Mouse (Mus musculus) G1E (cell line): ENCODE measurements around the gene Rbms1. TPM values are rescaled to one million over a fixed set of nuclear protein-coding genes. Genes with fewer than 3 reads are reported as not detected.

ENCODE experiments used
- ATAC-seq: 2 replicates; pipeline ENCODE4 v1.8.0; 2016; ENCODE audit warnings: mild to moderate bottlenecking; ENCODE audit not compliant: insufficient number of reproducible peaks, poor library complexity, low FRiP score, severe bottlenecking; ENCODE audit errors: extremely low read depth
- DNase-seq: peaks from one replicate; pipeline ENCODE4 v3.0.0; 2012; ENCODE audit warnings: low spot score
- H3K27me3 ChIP-seq: 2 replicates; pipeline ENCODE4 v1.6.1; 2012; ENCODE audit warnings: mild to moderate bottlenecking, low read length, inconsistent platforms; ENCODE audit not compliant: insufficient read depth
- H3K36me3 ChIP-seq: replicated peaks from 2 replicates; pipeline ENCODE3; 2012; ENCODE audit warnings: mild to moderate bottlenecking, inconsistent platforms
- H3K4me1 ChIP-seq: 2 replicates; pipeline ENCODE4 v1.6.1; 2012; ENCODE audit warnings: low read depth, low read length, inconsistent platforms, mixed read lengths; ENCODE audit not compliant: insufficient read depth
- H3K4me3 ChIP-seq: 2 replicates; pipeline ENCODE4 v1.5.1; 2012; ENCODE audit warnings: low read depth, mild to moderate bottlenecking, inconsistent platforms, low read length, moderate library complexity, mixed read lengths
- H3K9me3 ChIP-seq: replicated peaks from 2 replicates; pipeline ENCODE4 v1.6.1; 2012; ENCODE audit warnings: inconsistent platforms
- CTCF ChIP-seq: IDR thresholded peaks from 2 replicates; pipeline ENCODE4 v1.5.1; 2012; ENCODE audit warnings: low read depth, low read length, inconsistent platforms, mixed read lengths
- GATA1 ChIP-seq: IDR thresholded peaks from 2 replicates; pipeline ENCODE4 v1.6.1; 2012; ENCODE audit warnings: borderline replicate concordance, low read length, inconsistent platforms, mixed read lengths
- GATA2 ChIP-seq: IDR thresholded peaks from 2 replicates; pipeline ENCODE4 v1.6.1; 2012; ENCODE audit warnings: low read depth, low read length, inconsistent platforms, borderline replicate concordance
- POLR2AphosphoS5 ChIP-seq: IDR thresholded peaks from 2 replicates; pipeline ENCODE4 v1.6.1; 2012; ENCODE audit warnings: low read depth, low read length, inconsistent platforms; ENCODE audit not compliant: insufficient replicate concordance
- TAL1 ChIP-seq: conservative IDR thresholded peaks from 2 replicates; pipeline ENCODE4 v1.6.1; 2012; ENCODE audit warnings: low read depth, low read length, inconsistent platforms, mixed read lengths
- polyA plus RNA-seq: library from polyadenylated mRNA; stranded (reverse); fragments of >175 nt; gene quantifications from 2 replicates; pipeline ENCODE4 v1.2.3, GENCODE M21; 2012
- total RNA-seq, 2 experiments: library from RNA; stranded (forward) in 1 of 2; stranded (reverse) in 1 of 2; fragments of 200-1000 nt in 1 of 2; fragments of >200 nt in 1 of 2; fragmentation: Nextera tagmentation in 1 of 2; gene quantifications; 2 replicates each; pipeline ENCODE4 v1.2.3; 2014 to 2017

Gene Rbms1
- total and polyA plus RNA-seq, 3 experiments = 61.7 to 109 (median 99.6) TPM

GRCm38 (mm10) chr2:60911716-60912115 is 51.3 kb downstream of the Rbms1 start:
- peaks cover 8% of the 10 kb centered on the region; the same call in 1 of the 2 replicates for H3K27me3 ChIP-seq
- H3K9me3 ChIP-seq = no peaks in the 10 kb centered on the region
- ATAC-seq (no peak), DNase-seq (no peak)
- no peak overlapping the region for H3K4me3 ChIP-seq
- peaks cover 30% of the 10 kb centered on the region for H3K4me1 ChIP-seq
- H3K36me3 ChIP-seq = no peaks in the 10 kb centered on the region
- TF ChIP-seq GATA1 (no peak), TAL1 (no peak), GATA2 (no peak), CTCF (no peak), POLR2AphosphoS5 (no peak)

GRCm38 (mm10) chr2:60910820-60911219 is 52.2 kb downstream of the Rbms1 start:
- H3K4me1 ChIP-seq = peaks cover 31% of the 10 kb centered on the region
- ATAC-seq = no peak
- peaks cover 8% of the 10 kb centered on the region; the same call in 1 of the 2 replicates for H3K27me3 ChIP-seq
- no peak for TF ChIP-seq CTCF
- TF ChIP-seq TAL1 = no peak
- TF ChIP-seq POLR2AphosphoS5 = no peak
- no peak for TF ChIP-seq GATA1
- no peak for TF ChIP-seq GATA2
- H3K36me3 ChIP-seq = no peaks in the 10 kb centered on the region
- H3K4me3 ChIP-seq = no peak overlapping the region
- no peaks in the 10 kb centered on the region for H3K9me3 ChIP-seq
- DNase-seq = no peak

GRCm38 (mm10) chr2:60908551-60908950 is 54.4 kb downstream of the Rbms1 start:
- Histone ChIP-seq H3K27me3 (peaks cover 8% of the 10 kb centered on the region; the same call in 1 of the 2 replicates), H3K9me3 (no peaks in the 10 kb centered on the region), H3K4me1 (peaks cover 41% of the 10 kb centered on the region), H3K4me3 (no peak overlapping the region; the same call in 1 of the 2 replicates), H3K36me3 (no peaks in the 10 kb centered on the region)
- TF ChIP-seq CTCF (no peak), POLR2AphosphoS5 (no peak), GATA1 (no peak), GATA2 (no peak), TAL1 (no peak)
- DNase-seq (no peak), ATAC-seq (0 out of 2 replicates have a peak, but pooled peaks have one; percentile 30)

GRCm38 (mm10) chr2:60908116-60908515 is 54.9 kb downstream of the Rbms1 start:
- DNase-seq (no peak), ATAC-seq (peak; percentile 85)
- H3K4me3 ChIP-seq = peak overlapping the region; percentile 48; the same call in 1 of the 2 replicates
- peaks cover 8% of the 10 kb centered on the region; the same call in 1 of the 2 replicates for H3K27me3 ChIP-seq
- no peak for TF ChIP-seq GATA1
- no peak for TF ChIP-seq POLR2AphosphoS5
- TF ChIP-seq TAL1 = no peak
- TF ChIP-seq CTCF = no peak
- no peak for TF ChIP-seq GATA2
- peaks cover 41% of the 10 kb centered on the region for H3K4me1 ChIP-seq
- H3K9me3 ChIP-seq = no peaks in the 10 kb centered on the region
- H3K36me3 ChIP-seq = no peaks in the 10 kb centered on the region

- no peak for ATAC-seq
- no peaks in the 10 kb centered on the region for H3K9me3 ChIP-seq
- H3K4me1 ChIP-seq = peaks cover 35% of the 10 kb centered on the region
- no peak for DNase-seq
- no peaks in the 10 kb centered on the region for H3K36me3 ChIP-seq
- no peak overlapping the region for H3K4me3 ChIP-seq
- TF ChIP-seq CTCF (no peak), GATA2 (no peak), GATA1 (no peak), POLR2AphosphoS5 (no peak), TAL1 (no peak)
- no peaks in the 10 kb centered on the region; the same call in 1 of the 2 replicates for H3K27me3 ChIP-seq
Observed at GRCm38 (mm10) chr2:60905283-60905682, 57.7 kb downstream of the Rbms1 start.

GRCm38 (mm10) chr2:60904141-60904540 is 58.9 kb downstream of the Rbms1 start:
- H3K4me1 ChIP-seq = peaks cover 35% of the 10 kb centered on the region
- no peaks in the 10 kb centered on the region for H3K9me3 ChIP-seq
- H3K36me3 ChIP-seq = no peaks in the 10 kb centered on the region
- H3K4me3 ChIP-seq = no peak overlapping the region
- ATAC-seq (no peak), DNase-seq (no peak)
- H3K27me3 ChIP-seq = no peaks in the 10 kb centered on the region; the same call in 1 of the 2 replicates
- TF ChIP-seq GATA2 = no peak

GRCm38 (mm10) chr2:60903535-60903934 is 59.5 kb downstream of the Rbms1 start:
- H3K36me3 ChIP-seq = no peaks in the 10 kb centered on the region
- TF ChIP-seq TAL1 = no peak
- no peak for TF ChIP-seq POLR2AphosphoS5
- TF ChIP-seq CTCF = no peak
- TF ChIP-seq GATA1 = no peak
- TF ChIP-seq GATA2 = no peak
- H3K9me3 ChIP-seq = no peaks in the 10 kb centered on the region
- no peak for DNase-seq
- no peaks in the 10 kb centered on the region; the same call in 1 of the 2 replicates for H3K27me3 ChIP-seq
- peaks cover 33% of the 10 kb centered on the region for H3K4me1 ChIP-seq
- H3K4me3 ChIP-seq = no peak overlapping the region
- ATAC-seq = no peak
